Mouse (Mus musculus): ENCODE results near the gene Mdc1.

Gene Mdc1

DNA sequence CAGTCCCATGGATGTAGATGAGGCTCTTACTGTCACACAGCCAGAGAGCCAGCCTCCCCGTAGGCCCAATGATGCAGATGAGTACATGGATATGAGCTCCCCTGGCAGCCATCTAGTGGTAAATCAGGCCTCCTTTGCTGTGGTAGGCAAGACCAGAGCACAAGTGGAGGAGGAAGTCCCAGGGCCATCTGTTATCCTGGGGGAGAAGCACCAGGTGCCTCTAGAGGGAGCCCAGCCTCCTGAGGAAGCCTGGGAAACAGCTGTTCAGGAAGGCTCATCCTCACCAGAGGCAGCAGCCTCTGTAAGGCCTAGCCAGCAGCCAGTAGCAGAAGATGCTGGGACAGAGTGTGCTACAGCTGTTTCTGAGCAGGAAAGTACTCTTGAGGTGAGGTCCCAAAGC, 6.8 kb downstream of the Mdc1 start:
- in situ Hi-C loops (cut with MboI): no loop called here

DNA sequence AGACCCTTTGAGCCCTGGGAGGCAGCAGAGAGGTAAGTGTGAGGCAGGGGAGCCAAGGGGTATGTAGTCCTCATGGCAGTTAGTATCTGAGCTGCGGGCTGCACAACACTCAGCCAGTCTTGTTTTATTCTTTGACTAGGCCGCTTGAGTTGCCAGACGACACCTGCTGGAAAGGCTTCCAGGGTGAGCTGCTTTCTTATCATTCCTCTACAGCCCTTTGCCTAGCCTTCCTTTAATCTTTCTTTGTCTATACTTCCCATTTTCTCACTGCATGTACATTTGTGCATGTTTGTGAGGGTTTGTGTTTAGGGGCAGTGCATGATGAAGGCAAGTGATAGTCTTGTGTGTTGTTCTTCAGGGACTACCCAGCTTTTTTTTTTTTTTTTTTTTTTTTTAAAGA, 9.7 kb downstream of the Mdc1 start:
- in situ Hi-C loops (cut with MboI): no loop called here

DNA sequence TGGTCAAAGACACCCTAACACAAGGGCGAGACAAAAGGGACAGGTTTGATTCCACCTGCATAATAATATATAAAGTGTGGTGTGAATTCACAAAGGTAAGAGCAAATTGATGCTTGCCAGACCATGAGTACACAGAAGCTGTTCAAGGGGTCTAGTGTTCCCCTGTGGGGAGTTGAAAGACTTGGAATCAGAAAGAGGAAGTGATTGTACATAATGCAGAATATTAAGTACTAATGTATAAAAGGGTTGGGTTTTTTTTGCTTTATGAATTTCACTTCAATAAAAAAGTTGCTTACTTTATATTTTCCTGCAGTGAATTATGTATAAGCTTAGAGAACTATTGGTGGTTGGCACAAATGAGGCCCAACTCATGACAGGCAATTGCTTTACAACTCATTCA, 18.1 kb downstream of the Mdc1 start:
- in situ Hi-C loops (cut with MboI): no loop called here

DNA sequence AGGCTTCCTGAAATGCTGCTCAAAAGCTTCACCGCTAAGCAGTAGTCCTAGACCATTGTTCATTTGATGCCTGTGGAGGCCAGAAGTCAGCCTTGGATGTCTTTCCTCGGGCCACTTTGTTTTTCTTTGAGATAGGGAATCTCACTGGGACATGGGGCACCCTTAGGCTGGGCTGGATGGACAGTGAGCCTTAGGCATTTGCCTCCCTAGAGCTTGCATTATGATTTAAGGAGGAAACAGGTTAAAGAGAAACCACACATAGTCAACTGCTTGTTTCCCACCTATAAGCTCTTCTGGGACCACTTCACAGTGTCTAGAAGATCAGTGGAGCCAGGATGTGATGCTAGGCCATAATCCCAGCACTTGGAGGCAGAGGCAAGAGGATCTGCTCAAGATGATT, 18.5 kb downstream of the Mdc1 start:
- in situ Hi-C loops (cut with MboI): no loop called here

DNA sequence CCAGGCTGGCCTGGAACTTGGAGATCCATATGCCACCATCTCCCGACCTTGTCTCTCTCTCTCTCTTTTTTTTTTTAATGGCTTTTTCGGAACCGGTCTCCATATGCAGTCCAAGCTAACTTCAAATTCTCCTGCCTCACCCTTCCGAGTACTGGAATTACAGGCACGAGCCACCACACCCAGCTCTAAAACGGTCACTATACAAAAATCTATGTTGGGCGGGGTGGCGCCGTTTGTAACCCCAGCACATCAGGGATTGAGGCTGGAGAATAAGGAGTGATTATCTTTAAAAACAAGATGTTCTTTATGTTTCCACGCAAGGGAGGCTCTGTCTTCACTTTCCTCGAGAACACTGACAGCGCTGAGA, 19.5 kb downstream of the Mdc1 start:
- in situ Hi-C loops (cut with MboI): no loop called here

DNA sequence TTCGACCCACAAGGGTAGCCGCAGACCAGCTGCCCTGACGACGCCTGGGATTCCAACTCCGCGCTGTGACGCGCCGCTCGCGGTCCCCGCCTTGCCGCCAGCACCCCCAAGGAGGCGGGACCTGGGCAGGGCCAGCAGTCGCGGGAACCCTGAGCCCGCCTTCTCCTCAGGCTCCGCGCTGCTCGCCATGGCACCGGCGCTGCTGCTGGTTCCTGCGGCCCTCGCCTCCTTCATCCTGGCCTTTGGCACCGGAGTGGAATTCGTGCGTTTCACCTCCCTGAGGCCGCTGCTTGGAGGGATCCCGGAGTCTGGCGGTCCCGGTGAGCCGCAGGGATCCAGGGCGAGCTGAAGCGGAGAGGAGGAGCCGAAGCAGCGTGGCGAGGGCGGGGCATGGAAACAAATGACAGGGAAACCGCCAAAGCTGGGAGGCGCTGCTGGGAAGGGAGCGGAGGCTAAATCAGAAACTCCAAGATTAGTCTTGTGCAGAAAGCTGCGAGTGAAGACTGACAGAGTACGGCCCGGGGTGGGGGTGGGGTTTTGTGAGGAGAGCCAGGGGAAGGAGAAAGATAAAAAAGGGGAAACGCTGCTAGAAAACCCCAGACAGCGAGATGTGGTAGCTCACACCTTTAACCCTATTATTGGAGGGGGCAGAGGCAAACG, 20.0 kb downstream of the Mdc1 start, which contains the start of gene Nrm:
TSS of gene Nrm (plus strand) at position 121 of the 660 bp plus-strand sequence.
- in situ Hi-C loops (cut with MboI): no loop called here

DNA sequence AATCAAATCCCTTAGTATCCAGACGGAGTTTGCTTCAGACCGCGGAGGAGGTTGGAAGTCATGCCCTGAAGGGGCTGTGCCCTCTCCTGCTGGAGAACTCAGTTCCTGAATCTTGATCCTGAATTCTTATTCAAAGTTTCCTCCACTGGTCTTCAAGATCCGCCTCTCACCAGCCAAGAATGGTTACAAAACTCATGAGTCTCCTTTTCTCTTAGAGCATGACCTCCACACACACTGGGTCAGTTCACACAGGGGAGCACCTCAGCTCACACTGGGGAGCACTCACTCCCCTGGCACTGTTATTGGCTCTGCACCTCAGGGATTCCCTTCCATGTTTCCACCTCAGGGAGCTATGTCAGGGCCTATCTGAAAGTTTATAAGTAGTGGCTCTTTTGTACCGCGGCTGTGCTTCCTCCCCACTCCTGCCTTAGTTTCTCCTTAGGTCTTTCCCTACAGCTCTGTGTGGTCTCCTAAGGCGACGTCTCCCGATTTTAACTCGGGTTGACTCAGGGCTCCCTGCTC, 23.6 kb downstream of the Mdc1 start:
- in situ Hi-C loops (cut with MboI): no loop called here

DNA sequence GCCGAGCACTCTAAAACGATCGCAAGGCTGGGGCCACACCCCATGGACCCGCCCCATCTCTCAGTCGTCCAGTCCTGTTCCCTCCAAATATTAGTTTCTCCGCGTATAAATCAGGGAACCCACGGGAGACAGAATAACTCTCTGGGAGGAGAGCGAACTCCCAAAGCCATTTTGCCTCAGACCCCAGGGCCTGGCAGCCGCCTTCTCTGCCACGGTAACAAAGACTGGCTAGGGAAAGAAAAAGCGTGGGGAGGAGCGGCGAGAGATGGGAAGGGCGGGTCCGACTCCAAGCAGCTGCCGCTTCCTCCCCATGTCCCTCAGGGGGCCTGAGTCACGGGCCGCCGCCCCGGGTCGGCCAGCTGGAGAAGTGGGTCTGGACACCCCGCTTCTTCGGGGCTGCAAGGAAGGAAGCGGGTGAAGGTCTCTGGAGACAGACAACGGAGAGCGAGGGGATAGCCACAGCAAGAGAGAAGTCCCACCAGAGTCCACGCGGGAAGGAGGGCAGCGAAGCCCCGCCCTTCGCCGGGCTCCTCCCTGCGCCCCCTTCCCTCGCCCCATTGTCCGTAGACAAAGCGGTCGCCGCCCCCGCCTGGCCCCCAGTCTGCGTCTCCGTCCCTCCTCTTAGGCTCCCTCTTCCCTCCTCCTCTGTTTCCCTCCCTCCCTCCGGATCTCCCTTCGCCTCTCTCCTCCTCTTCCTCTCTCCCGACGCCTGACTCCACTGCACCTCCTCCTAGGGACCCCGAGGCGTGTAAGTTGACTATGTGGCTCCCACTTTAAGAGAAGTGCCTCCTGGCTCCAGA, 24.4 kb downstream of the Mdc1 start, which contains the start of gene Ppp1r18:
TSS of gene Ppp1r18 (plus strand) at position 113 of the 800 bp plus-strand sequence.
- in situ Hi-C loops (cut with MboI): no loop called here

DNA sequence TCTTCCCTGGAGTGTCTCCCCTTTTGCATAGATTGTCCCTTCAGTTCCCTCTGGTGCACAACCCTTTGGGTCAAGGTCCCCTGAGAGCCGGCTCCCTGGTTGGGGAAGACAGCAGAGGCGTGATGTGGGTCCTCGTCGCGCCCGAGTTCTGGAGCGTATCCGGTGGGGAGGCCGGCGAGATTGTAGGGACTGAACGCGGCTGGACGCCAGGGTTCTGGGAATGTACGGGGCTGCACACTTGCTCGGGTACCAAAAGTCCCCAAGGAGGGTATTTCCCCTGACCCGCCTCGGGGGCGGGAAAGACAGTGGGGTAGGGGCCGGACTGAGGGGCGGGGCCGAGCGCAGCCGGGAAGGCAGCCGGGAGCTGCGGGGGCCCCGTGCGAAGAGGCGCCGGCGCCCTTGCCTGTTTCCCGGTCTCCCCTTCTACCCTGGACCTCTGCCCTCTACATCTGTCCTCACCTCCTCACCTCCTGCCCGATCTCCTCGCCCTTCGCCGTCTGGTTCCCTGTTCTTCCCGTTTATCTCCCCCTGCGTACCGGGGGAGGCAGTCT, 25.0 kb downstream of the Mdc1 start:
- in situ Hi-C loops (cut with MboI): no loop called here

DNA sequence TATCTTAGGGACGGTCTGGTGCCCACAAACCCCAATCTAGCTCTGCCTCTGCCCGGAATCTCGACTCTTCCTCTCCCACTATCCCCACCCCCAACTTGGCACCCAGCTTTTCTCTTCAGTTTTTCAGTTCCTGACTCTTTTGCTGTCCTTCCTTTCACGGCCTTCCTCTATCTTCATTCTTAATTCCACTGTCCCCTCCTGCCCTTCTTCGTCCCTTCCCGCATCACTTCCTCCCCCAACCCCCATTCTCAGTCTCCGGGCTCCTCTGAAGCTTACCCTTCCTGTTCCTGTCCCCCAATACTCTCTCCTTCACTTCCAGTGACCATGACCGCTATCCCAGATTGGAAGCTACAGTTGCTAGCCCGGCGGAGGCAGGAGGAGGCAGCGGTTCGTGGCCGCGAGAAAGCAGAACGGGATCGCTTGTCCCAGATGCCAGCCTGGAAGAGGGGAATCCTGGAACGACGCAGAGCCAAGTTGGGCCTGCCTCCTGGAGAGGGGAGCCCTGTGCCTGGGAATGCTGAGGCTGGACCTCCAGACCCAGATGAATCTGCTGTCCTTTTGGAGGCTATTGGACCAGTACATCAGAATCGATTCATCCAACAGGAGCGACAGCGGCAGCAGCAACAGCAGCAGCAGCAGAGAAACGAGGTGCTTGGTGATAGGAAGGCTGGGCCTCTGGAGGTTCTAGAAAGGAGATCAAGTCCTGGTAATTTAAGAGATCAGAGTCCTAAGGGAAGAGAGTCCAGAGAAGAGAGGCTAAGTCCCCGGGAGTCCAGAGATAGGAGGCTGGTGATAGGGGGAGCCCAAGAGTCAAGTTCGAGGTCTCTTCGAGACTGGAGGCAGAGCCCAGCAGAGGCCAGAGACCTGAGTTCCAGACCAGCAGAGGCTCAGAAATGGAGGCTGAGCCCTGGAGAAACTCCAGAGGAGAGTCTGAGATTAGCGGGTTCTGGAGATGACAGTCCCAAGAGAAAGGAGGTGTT, 25.9 kb downstream of the Mdc1 start:
- in situ Hi-C loops (cut with MboI): no loop called here

DNA sequence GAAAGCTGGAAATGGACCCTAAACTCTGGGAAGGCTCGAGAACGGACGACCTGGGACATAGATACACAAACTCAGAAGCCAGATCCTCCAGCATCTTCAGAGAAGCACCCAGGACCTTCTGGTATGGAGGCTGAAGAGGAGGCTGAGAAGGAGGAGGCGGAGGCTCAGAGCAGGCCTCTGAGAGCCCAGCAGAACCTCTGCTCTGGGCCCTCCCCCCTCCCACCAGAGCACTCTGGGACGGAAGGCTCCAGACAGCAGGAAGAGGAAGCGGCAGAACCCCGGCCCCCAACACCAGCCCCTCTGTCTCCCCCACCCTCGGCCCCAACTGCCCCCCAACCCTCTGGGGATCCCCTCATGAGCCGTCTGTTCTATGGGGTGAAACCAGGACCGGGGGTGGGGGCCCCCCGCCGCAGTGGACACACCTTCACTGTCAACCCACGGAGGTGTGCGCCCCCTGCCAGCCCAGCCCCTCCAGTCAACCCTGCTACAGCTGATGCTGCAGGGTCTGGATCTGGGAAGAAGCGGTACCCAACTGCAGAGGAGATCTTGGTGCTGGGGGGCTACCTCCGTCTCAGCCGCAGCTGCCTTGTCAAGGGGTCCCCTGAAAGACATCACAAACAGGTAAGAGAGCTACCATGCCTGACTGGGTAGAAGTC, 27.0 kb downstream of the Mdc1 start:
- in situ Hi-C loops (cut with MboI): no loop called here

DNA sequence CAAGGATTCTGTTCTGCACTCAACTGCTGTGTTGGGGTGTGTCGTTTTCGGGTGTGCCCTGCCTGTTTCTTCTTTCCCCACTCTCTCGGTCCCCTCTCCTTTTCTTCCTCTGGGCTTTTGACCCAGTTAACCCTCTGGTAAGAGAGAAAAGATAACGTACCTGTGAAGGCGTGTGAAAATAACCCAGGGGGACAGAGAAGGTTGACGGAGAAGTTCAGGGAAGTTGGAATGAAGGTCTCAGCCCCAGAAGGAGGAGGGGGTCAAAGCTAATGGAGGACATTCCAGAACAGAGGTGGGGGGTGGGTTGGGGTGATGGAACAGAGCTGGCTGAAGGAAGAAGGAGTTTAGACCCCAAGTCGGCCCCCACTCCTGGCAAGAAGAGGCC, 27.6 kb downstream of the Mdc1 start:
- in situ Hi-C loops (cut with MboI): no loop called here

DNA sequence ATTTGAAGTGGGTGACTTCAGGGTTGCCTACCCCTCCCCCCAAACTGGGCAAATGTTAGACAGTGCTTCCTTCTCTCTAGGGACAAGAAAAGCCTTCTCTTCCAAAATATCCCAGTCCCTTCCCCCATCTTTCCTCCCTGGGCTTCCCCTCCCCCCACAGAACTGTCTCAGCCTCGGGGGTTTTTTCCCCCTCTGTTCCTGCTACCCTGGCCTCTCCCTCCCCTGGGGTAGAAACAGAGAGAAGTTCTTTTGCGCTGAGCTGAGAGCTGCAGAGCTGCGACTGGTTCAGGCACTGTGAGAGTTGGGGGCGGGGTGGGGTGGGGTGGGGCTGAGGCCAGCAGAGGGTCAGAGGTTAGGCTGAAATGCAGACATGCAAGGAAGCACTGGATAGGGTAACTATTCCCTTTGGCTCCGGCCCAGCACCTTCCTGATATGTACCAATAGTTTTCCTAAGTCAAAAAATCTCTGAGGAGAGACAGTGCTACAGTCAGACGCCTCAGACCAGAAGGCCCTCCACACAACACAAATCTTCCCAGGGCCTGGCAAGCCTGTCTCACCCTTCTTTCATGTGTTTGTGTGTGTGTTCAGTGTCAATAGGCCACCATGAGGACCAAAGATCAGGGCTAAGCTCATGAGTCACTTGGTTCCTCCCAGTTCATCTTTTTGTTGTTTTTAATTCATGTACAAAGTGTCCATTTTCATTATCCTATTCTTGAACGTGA, 28.2 kb downstream of the Mdc1 start:
- in situ Hi-C loops (cut with MboI): loop anchor here (5.0 kb wide), 1 partner anchor 32 kb away; the partner anchor contains the start of gene Tubb5

DNA sequence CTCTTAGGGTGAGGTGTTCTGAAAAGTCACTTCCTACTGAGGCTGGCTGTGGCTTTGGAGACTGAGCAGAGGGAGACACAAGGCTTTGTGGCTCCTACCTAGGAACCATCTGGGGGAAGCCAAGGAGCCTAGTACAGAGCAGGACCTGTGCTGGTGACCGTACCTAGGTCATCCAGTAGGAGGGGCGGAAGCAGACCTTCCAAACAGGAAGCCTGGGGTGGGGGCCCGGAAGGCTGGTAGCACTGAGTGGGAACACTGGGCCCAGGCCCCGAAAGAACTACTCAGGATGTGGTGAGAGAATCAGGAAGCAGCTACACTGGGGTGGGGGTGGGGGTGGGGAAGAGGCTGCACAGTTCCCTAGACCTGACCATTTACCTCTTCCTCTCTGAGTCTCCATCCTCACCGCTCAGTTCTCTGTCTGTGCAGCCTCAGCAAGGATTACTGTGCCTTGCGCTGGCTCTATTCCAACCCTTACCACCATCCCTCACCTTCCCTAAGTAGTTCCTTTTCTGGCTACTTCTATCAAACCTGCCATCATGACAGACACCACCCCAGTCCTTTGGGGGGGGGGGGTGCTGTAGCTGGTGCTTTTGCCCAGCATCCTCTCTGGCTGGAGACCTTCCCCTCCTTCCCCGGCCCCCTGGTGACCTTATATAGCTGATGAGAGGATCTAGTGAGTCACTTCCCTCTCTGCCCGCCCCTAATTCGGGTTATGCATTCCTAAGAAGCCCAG, 29.0 kb downstream of the Mdc1 start:
- in situ Hi-C loops (cut with MboI): loop anchor here (5.0 kb wide), 1 partner anchor 33 kb away; the partner anchor contains the start of gene Tubb5

DNA sequence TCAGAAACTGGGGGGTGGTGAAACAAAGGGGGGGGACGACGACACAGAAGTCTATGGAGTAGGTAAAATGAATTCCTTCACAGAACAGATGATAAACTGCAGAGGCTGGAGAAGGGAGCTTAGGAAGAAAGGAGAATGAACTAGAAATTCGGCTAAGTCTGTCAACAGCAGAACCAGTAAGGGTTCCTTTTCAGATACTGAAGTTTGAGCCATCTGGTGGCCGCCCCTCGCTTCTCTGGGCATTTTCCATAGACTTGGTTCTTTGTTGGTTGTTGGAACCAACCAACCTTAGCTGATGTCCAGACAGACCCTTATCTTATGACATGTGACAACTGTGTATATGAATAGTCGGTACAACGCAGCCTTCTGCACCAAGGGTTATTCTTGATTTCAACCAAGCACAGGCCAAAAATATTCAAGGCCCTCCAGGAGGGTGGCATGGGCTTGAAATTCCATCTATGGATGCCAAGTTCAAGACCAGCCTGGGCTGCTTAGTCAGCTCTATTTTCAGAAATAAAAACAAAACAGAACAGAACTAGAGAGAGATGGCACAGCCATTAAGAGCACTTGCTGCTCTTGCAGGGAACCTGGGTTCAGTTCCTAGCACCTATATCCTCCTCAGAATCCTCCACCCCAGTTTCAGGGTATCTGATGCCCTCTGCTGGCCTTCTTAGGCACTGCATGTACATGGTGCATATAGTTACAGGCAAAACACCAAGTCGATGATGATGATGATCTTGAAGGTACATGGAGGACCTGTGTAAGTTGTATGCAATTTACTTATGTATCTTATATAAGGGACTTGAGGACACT, 29.8 kb downstream of the Mdc1 start:
- in situ Hi-C loops (cut with MboI): loop anchor here (5.0 kb wide), 1 partner anchor 34 kb away; the partner anchor contains the start of gene Tubb5

DNA sequence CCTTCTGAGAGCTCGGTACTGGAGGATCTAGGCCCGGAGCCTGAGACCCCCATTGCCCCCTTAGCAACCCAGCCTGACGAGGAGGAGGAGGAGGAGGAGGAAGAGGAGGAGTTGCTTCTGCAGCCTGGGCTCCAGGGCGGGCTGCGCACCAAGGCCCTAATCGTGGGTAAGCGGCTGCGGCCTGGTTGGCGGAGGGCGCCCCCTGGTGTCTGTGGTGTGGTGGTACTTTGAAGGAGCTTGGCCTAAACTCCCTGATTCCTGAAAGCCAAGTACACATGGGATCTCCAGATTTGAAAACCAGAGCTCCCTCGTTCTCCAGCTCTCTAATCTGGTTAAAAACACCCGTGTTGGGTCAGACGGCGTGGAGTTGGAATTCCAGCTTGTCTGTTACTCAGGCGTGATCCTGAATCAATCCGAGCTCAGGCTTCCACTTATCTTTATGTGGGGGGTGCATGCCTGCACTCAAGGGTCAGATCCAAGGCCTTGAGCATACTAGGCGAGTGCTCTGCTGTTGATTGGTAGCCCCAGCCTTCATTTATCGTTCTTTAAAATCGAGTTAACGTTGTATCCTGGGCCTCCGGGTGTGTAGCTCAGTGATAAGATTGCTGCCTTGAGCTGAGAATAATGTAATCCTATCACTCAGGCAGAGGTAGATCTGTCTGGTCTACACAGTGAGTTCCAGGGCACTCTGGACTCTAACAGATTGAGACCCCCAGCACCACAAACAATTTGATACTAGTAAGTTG, 32.6 kb downstream of the Mdc1 start:
- in situ Hi-C loops (cut with MboI): loop anchor here (5.0 kb wide), 1 partner anchor 37 kb away; the partner anchor contains the start of gene Tubb5

DNA sequence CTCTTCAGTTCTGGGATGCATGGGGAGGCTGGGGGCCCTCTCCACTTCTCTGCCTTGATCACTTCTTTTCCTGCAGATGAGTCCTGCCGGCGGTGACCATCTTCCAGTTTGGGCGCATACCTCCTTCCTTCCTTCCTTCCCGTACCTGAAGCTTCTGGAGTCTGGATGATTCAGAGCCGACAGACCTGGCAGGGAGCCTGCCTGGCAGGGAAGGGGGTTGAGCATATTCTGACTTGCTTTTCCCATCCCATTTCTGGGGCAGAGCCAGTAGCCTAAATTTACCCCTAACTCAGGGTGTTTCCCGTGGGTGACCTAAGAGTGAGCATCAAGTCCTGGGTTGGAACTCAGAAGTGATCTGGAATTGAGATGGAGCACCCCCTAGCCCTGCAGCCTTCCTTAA, 33.4 kb downstream of the Mdc1 start:
- in situ Hi-C loops (cut with MboI): loop anchor here (5.0 kb wide), 1 partner anchor 37 kb away; the partner anchor contains the start of gene Tubb5

Measured in mature B cell (primary cell).